15 mouse cellular contexts compared by ENCODE assay signal in the genomic region with DNA sequence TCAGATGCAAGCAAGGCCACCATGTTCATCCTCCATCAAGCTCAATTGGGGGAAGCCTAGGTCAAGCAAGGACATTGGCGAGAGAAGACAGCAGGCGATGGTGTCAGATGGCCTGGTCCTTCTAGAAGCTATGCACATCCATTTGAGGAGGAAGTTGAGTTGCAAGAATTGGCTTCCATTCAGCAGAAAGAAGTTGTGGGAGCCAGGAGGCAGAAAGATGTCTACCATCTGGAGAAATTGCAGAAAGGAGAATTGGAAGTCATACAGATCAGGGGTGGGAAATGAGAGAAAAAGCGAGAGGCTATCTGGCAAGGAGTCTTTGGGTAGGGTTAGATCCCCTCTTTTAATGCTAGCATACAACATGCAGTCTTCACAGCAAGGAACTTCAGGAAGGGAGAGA. TPM values are rescaled to one million over a fixed set of nuclear protein-coding genes. Genes with fewer than 3 reads are reported as not detected.
A peak's percentile ranks its signal among the peaks of the same experiment; 100 is the strongest.
DNase-seq lines count a peak whose midpoint lies in the region; ATAC-seq and TF ChIP-seq lines count a peak whose summit lies in the region.
"Had no signal": no experiment of that assay in that cellular context is flagged by ENCODE, and none has a peak within 500 bp of the region (broad histone marks: within the 10 kb centered on the region; RNA-seq: fewer than 3 reads in every experiment).

No protein-coding gene starts in this region.

- no peak for ATAC-seq in CD4-positive, CD25-positive, alpha-beta regulatory T cell, adult 4 months

- DNase-seq in gastrocnemius, adult 18-20 months (ENCODE audit: low spot score), result peak; percentile 21
- DNase-seq in gastrocnemius, postnatal 4 days (ENCODE audit: low spot score in 2 of 2), result no peak
- DNase-seq in left cerebral cortex, postnatal 36 days (ENCODE audit: low spot score in 2 of 2), result peak; percentile 37 to 54
- no peak for DNase-seq in left cerebral cortex, postnatal 10 days (ENCODE audit: extremely low spot score in 1 of 2, low spot score in 2 of 2)
- DNase-seq in adipocyte (ENCODE audit: low spot score), result peak; percentile 71
- DNase-seq in adrenal gland, adult (ENCODE audit: inconsistent age in 2 of 2, low spot score in 1 of 2), result no peak
- DNase-seq: kidney, adult 2 months; liver; thymus, adult 2 months had no signal

- intact Hi-C loops in left cerebral cortex, postnatal 36 days (cut with DNase I), result no loop called here
- intact Hi-C loops in left cerebral cortex, postnatal 10 days (cut with DNase I), result no loop called here

- H3K4me3 ChIP-seq in embryonic fibroblast, embryonic 13.5 days (ENCODE audit: insufficient read depth, low read length), result no peak overlapping the region
- H3K4me3 ChIP-seq: hindbrain, embryonic 13.5 days had no signal

- TF ChIP-seq CTCF in embryonic fibroblast, embryonic 13.5 days (IDR thresholded peaks at IDR 0.05; ENCODE audit: borderline replicate concordance, insufficient read depth, low read length), result no peak

- TF ChIP-seq POLR2A in embryonic fibroblast, embryonic 13.5 days (IDR thresholded peaks at IDR 0.05; ENCODE audit: low read depth, low read length), result no peak

- H3K4me1 ChIP-seq in embryonic fibroblast, embryonic 13.5 days (ENCODE audit: control insufficient read depth, insufficient read depth, low read length), result peaks cover 6% of the 10 kb centered on the region

- H3K27ac ChIP-seq in embryonic fibroblast, embryonic 13.5 days (ENCODE audit: insufficient read depth, low read length), result peak overlapping the region; percentile 47; the same call in 1 of the 2 replicates
- H3K27ac ChIP-seq: hindbrain, embryonic 13.5 days had no signal

RNA-seq across cellular contexts. Expression of gene Snap25, which starts 44.1 kb away (rescaled TPM):
- not detected for total RNA-seq in gastrocnemius, adult 18-20 months (2021)
- under 1 TPM in 1 of 2 experiments, not detected in 1; 0.15 TPM for total RNA-seq in gastrocnemius, postnatal 4 days (2021)
- 1,000 to 10,000 TPM; 2,771 to 2,937 TPM for total RNA-seq in left cerebral cortex, postnatal 36 days (2021)
- 1,000 to 10,000 TPM; 1,204 to 1,224 TPM for total RNA-seq in left cerebral cortex, postnatal 10 days (2021)
- 0.30 TPM in 1 of 2 replicates, not detected in the other for polyA plus RNA-seq in embryonic fibroblast, embryonic 13.5 days (2011; ENCODE audit: insufficient read length, low read depth, missing spikeins)
- not detected for polyA plus RNA-seq in CD4-positive, CD25-positive, alpha-beta regulatory T cell, adult 4 months (2017; shearing (Covaris generic))
- total RNA-seq: megakaryocyte, adult 5-6 weeks; monocyte, adult 5-6 weeks had no signal
- polyA plus RNA-seq: spleen, adult 2 months had no signal

Comparison
In these comparisons a context has a peak if more than half of its experiments do, and no peak if none do; other contexts are left out.
1. DNase-seq: peak in gastrocnemius, adult 18-20 months (single experiment), left cerebral cortex, postnatal 36 days (2 of 2) and adipocyte (single experiment); none in gastrocnemius, postnatal 4 days (0 of 2), left cerebral cortex, postnatal 10 days (0 of 2) and adrenal gland, adult (0 of 2).
2. RNA of gene Snap25, which starts 44.1 kb away (total RNA-seq): 2,771 to 2,937 TPM in left cerebral cortex, postnatal 36 days and 1,204 to 1,224 TPM in left cerebral cortex, postnatal 10 days; 0.15 TPM in gastrocnemius, postnatal 4 days and not detected in gastrocnemius, adult 18-20 months; every median in the first group is over 1,000 times any median in the second.